Mouse (Mus musculus): ENCODE data around the gene Il1rl2.

GRCm38 (mm10) chr1:40314016-40314415 is 10.4 kb upstream of the Il1rl2 start:
- TF ChIP-seq POLR2A (IDR thresholded peaks at IDR 0.05; ENCODE audit: borderline replicate concordance, insufficient read depth, low read length) = no peak
- no peak for TF ChIP-seq CTCF (IDR thresholded peaks at IDR 0.05; ENCODE audit: borderline replicate concordance, insufficient read depth, low read depth, low read length)

Measured in cerebellum, adult 2 months (tissue).